Mouse (Mus musculus): Measurements from ENCODE around the gene Cep128.

GRCm38 (mm10) chr12:91176808-91177526 is 207.2 kb downstream of the Cep128 start:
- TF ChIP-seq CTCF (IDR thresholded peaks at IDR 0.05; ENCODE audit: insufficient read depth, low read length) (no peak), POLR2A (IDR thresholded peaks at IDR 0.05; ENCODE audit: borderline replicate concordance, extremely low read depth, low read depth, low read length) (no peak)

Data from lung, adult 2 months (tissue).